9 mouse cellular contexts compared by ENCODE assay signal in the genomic region with DNA sequence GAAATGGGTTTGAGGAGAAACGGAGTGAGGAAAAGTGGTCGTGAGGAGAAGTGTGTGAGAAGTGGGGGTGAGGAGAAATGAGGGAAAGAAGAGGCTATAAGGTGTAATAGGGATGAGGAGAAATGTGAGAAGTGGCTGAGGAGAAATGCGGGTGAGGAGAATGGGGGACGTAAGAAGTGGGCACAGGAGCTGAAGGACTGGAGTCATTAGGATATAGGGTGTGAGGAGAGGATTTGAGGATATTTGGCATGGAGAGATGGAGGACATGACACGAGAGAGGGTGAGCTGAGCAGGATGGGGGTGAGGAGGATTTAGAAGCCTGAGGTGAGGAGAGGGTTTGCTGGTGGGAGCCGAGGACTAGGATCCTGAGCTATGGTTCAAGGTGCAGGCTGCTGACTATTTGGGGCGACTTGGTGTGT. TPM values are rescaled to one million over a fixed set of nuclear protein-coding genes. Genes with fewer than 3 reads are reported as not detected.
DNase-seq lines count a peak whose midpoint lies in the region; ATAC-seq lines count a peak whose summit lies in the region.
"Had no signal": no experiment of that assay in that cellular context is flagged by ENCODE, and none has a peak within 500 bp of the region (broad histone marks: within the 10 kb centered on the region; RNA-seq: fewer than 3 reads in every experiment).

No protein-coding gene starts in this region.

- H3K27ac ChIP-seq in kidney, embryonic 15.5 days, result no peak overlapping the region
- no peak overlapping the region for H3K27ac ChIP-seq in embryonic facial prominence, embryonic 12.5 days

- DNase-seq in kidney, postnatal 10 days, result no peak
- peak; percentile 18 for DNase-seq in induced T-regulatory cell, adult 2 months (ENCODE audit: low read depth)
- DNase-seq in neural tube, embryonic 10.5 days (ENCODE audit: extremely low spot score, low spot score), result peak; percentile 16
- no peak for DNase-seq in right cerebral cortex, adult 2 months (ENCODE audit: low spot score in 2 of 2)
- DNase-seq in gastrocnemius, adult 18-20 months (ENCODE audit: low spot score), result no peak
- no peak for DNase-seq in layer of hippocampus, adult 8-10 months (ENCODE audit: low spot score in 2 of 2)

- 0 out of 2 replicates have a peak overlapping the region, but pooled peaks have one; percentile 43 for H3K9ac ChIP-seq in kidney, embryonic 15.5 days
- H3K9ac ChIP-seq in embryonic facial prominence, embryonic 12.5 days, result peak overlapping the region; percentile 54

- H3K4me3 ChIP-seq in kidney, embryonic 15.5 days (replicated peaks), result peak overlapping the region; percentile 56
- peak overlapping the region; percentile 54 for H3K4me3 ChIP-seq in embryonic facial prominence, embryonic 12.5 days

- H3K4me2 ChIP-seq in kidney, embryonic 15.5 days, result peak overlapping the region; percentile 91
- H3K4me2 ChIP-seq in embryonic facial prominence, embryonic 12.5 days (replicated peaks), result peak overlapping the region; percentile 93

- peaks cover 10% of the 10 kb centered on the region for H3K4me1 ChIP-seq in kidney, embryonic 15.5 days
- peaks cover 5% of the 10 kb centered on the region; the same call in 1 of the 2 replicates for H3K4me1 ChIP-seq in embryonic facial prominence, embryonic 12.5 days

- no peaks in the 10 kb centered on the region for H3K9me3 ChIP-seq in kidney, embryonic 15.5 days (replicated peaks)
- no peaks in the 10 kb centered on the region for H3K9me3 ChIP-seq in embryonic facial prominence, embryonic 12.5 days

- peaks cover 26% of the 10 kb centered on the region for H3K27me3 ChIP-seq in kidney, embryonic 15.5 days
- H3K27me3 ChIP-seq in embryonic facial prominence, embryonic 12.5 days, result peaks cover 6% of the 10 kb centered on the region; the same call in 1 of the 2 replicates

- WGBS in kidney, embryonic 15.5 days, result 30% methylated on average over 7 of the region's 7 CpGs
- 30% methylated on average over 7 of the region's 7 CpGs for WGBS in embryonic facial prominence, embryonic 12.5 days

- H3K36me3 ChIP-seq in kidney, embryonic 15.5 days, result no peaks in the 10 kb centered on the region
- no peaks in the 10 kb centered on the region for H3K36me3 ChIP-seq in embryonic facial prominence, embryonic 12.5 days

- peak; percentile 60 for ATAC-seq in kidney, embryonic 15.5 days (replicated peaks; ENCODE audit: low FRiP score)
- ATAC-seq in embryonic facial prominence, embryonic 12.5 days (ENCODE audit: insufficient number of reproducible peaks, insufficient read depth, low FRiP score, low TSS enrichment), result 0 out of 2 replicates have a peak, but pooled peaks have one; percentile 60

RNA-seq across cellular contexts. Expression of gene Mlf1, which starts 0.5 kb away (rescaled TPM):
- 11.2 and 14.6 TPM in 2 replicates for polyA plus RNA-seq in kidney, embryonic 15.5 days (2015; fragmentation: Nextera tagmentation; extraction: Ambion mirVana)
- 26.9 and 28.2 TPM in 2 replicates for polyA plus RNA-seq in embryonic facial prominence, embryonic 12.5 days (2016; fragmentation: Nextera tagmentation; extraction: Ambion mirVana)
- 100 to 1,000 TPM; 145 to 270 TPM for total RNA-seq in gastrocnemius, adult 18-20 months (2021)
- 1 to 10 TPM in 1 of 4 experiments, under 1 TPM in 3; 0.58 to 1.1 (median 0.88) TPM for total RNA-seq in layer of hippocampus, adult 8-10 months (2022)

RNA-seq across cellular contexts. Expression of gene Gm17402, which starts 0.6 kb away (rescaled TPM):
- not detected in 2 replicates for polyA plus RNA-seq in kidney, embryonic 15.5 days (2015; fragmentation: Nextera tagmentation; extraction: Ambion mirVana)
- not detected in 2 replicates for polyA plus RNA-seq in embryonic facial prominence, embryonic 12.5 days (2016; fragmentation: Nextera tagmentation; extraction: Ambion mirVana)
- not detected for total RNA-seq in gastrocnemius, adult 18-20 months (2021)
- not detected for total RNA-seq in layer of hippocampus, adult 8-10 months (2022)
- total RNA-seq: gastrocnemius, postnatal 36 days had no signal

RNA-seq across cellular contexts. Expression of gene Gfm1, which starts 55.5 kb away (rescaled TPM):
- 53.2 and 56.2 TPM in 2 replicates for polyA plus RNA-seq in kidney, embryonic 15.5 days (2015; fragmentation: Nextera tagmentation; extraction: Ambion mirVana)
- polyA plus RNA-seq in embryonic facial prominence, embryonic 12.5 days (2016; fragmentation: Nextera tagmentation; extraction: Ambion mirVana), result 46.3 and 47.2 TPM in 2 replicates
- total RNA-seq in gastrocnemius, adult 18-20 months (2021), result 100 to 1,000 TPM; 105 to 108 TPM
- 10 to 100 TPM; 48.5 to 53.2 (median 50.1) TPM for total RNA-seq in layer of hippocampus, adult 8-10 months (2022)

Comparison
In these comparisons a context has a peak if more than half of its experiments do, and no peak if none do; other contexts are left out.
1. DNase-seq: peak in induced T-regulatory cell, adult 2 months (single experiment) and neural tube, embryonic 10.5 days (single experiment); none in kidney, postnatal 10 days (single experiment), right cerebral cortex, adult 2 months (0 of 2), gastrocnemius, adult 18-20 months (single experiment) and layer of hippocampus, adult 8-10 months (0 of 2).
2. RNA of gene Mlf1, which starts 0.5 kb away (total RNA-seq): 145 to 270 TPM in gastrocnemius, adult 18-20 months; 0.58 to 1.1 TPM in layer of hippocampus, adult 8-10 months; every median in the first group is over 10 times any median in the second.